Mouse (Mus musculus) lung, embryonic 16.5 days (tissue): ENCODE data around the gene C1qb. TPM values are rescaled to one million over a fixed set of nuclear protein-coding genes. Genes with fewer than 3 reads are reported as not detected.

ENCODE experiments used
- ATAC-seq: fragments of 200-750 bp; cut with Nextera tagmentation; 2 replicates; pipeline ENCODE4 v1.8.0; 2017; ENCODE audit warnings: low read depth, mild to moderate bottlenecking, moderate library complexity
- H3K27ac ChIP-seq: fragments of 300-500 bp; sonication (generic); 2 replicates; pipeline ENCODE4 v1.5.1; 2014; ENCODE audit warnings: mild to moderate bottlenecking, control low read depth, low read length
- H3K27me3 ChIP-seq: fragments of 300-500 bp; sonication (generic); 2 replicates; pipeline ENCODE4 v1.6.1; 2014; ENCODE audit warnings: low read depth, low read length, mixed read lengths; ENCODE audit not compliant: control insufficient read depth, insufficient read depth
- H3K36me3 ChIP-seq: fragments of 300-500 bp; sonication (generic); 2 replicates; pipeline ENCODE4 v1.6.1; 2014; ENCODE audit warnings: low read length; ENCODE audit not compliant: control insufficient read depth, insufficient read depth
- H3K4me1 ChIP-seq: fragments of 300-500 bp; sonication (generic); replicated peaks from 2 replicates; pipeline ENCODE4 v1.6.1; 2014; ENCODE audit warnings: low read length, mixed read lengths; ENCODE audit not compliant: control insufficient read depth, insufficient read depth
- H3K4me2 ChIP-seq: fragments of 300-500 bp; sonication (generic); 2 replicates; pipeline ENCODE4 v1.6.1; 2014; ENCODE audit warnings: low read depth, low read length, control low read depth
- H3K4me3 ChIP-seq: fragments of 300-500 bp; sonication (generic); 2 replicates; pipeline ENCODE4 v1.5.1; 2014; ENCODE audit warnings: mild to moderate bottlenecking, low read length, control low read depth
- H3K9ac ChIP-seq: fragments of 300-500 bp; sonication (generic); 2 replicates; pipeline ENCODE4 v1.6.1; 2014; ENCODE audit warnings: low read length, control low read depth
- H3K9me3 ChIP-seq: fragments of 300-500 bp; sonication (generic); 2 replicates; pipeline ENCODE4 v1.6.1; 2016; ENCODE audit warnings: low read length; ENCODE audit not compliant: control insufficient read depth
- WGBS: fragments of 180-500 bp; shearing (Covaris S2); extraction: QIAGEN DNeasy Blood & Tissue Kit; methylation state at CpG from one replicate; pipeline ENCODE4 v1.1.7; 2014; 5-methylcytosine and 5-hydroxymethylcytosine counted together
- polyA plus RNA-seq: library from polyadenylated mRNA; unstranded; fragments of >200 nt; fragmentation: Nextera tagmentation; extraction: Ambion mirVana; gene quantifications from 2 replicates; pipeline ENCODE4 v1.2.1, GENCODE M21; 2015

C1qb gene
- polyA plus RNA-seq, 1 experiment from 2014 or later: 51.9 TPM

DNA sequence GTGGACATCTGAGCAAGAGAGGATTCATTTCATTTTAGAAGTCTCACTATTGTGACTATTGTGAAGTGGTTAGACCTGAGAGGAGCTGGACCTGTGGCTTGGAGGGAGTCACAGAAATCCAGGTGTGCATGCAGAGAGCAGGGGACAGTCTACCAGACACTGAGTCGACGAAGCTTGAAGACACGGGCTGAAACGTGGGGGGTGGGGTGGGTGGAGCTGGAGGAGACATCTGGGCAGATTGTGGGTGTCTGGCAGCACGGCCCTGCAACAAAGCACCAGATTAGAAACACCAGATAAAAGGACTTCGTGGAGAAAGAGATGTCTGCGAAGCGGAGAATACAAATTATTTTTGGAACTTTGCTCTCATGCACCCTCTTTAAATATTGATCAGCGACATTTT, 22.5 kb downstream of the C1qb start:
- H3K27me3 ChIP-seq: peaks cover 6% of the 10 kb centered on the region
- H3K4me1 ChIP-seq: no peaks in the 10 kb centered on the region
- H3K36me3 ChIP-seq: no peaks in the 10 kb centered on the region
- ATAC-seq: no peak
- H3K27ac ChIP-seq: no peak overlapping the region
- H3K4me2 ChIP-seq: no peak overlapping the region
- no peaks in the 10 kb centered on the region for H3K9me3 ChIP-seq
- H3K9ac ChIP-seq: no peak overlapping the region
- H3K4me3 ChIP-seq: no peak overlapping the region
- 53% methylated on average over 9 of the region's 9 CpGs for WGBS

DNA sequence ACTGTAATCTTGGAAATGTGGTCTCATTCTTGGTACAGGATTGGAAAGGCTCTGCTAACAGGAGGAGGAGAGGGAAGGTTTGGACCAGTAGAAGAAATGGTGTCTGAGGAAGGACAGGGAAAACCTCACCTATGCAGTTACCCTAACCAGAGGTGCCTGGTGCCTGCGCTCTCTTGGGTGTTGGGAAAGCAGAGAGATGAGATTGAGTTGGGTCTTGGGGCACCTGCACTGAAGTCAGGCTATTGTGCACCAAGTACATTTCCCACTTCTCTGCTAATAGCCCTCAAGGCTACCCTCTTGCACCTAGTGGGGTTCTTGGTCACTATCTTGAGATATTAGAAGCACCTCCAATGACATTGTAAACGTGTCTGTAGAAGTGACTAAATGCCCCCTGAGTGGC, 23.6 kb downstream of the C1qb start:
- no peak for ATAC-seq
- Histone ChIP-seq H3K27me3 (peaks cover 6% of the 10 kb centered on the region), H3K9ac (no peak overlapping the region), H3K4me2 (no peak overlapping the region), H3K36me3 (no peaks in the 10 kb centered on the region), H3K4me3 (no peak overlapping the region), H3K9me3 (no peaks in the 10 kb centered on the region), H3K27ac (no peak overlapping the region), H3K4me1 (no peaks in the 10 kb centered on the region)
- 54% methylated on average over 2 of the region's 2 CpGs for WGBS

DNA sequence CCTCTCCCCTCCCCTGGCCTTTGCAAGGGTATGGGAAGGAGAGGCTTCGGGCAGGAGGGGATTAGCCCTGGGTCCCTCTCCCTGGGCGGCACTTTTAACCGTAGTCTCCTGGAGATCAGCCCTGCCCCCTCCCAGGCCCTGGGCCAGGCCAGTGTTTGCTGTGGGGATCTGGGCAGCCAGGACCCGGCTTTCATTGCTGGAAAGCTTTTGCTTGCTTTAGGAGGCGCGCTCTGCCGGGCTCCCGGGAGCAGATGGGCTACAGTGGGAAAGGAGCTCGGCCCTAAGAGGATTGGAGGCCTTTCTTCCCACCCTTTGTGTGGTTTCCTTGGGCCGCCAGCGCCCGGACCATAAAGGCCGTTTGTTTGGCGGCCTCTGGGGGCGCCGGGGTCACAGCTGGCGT, 24.2 kb downstream of the C1qb start:
- Histone ChIP-seq H3K27me3 (peaks cover 6% of the 10 kb centered on the region), H3K4me3 (no peak overlapping the region), H3K9ac (no peak overlapping the region), H3K27ac (no peak overlapping the region), H3K9me3 (no peaks in the 10 kb centered on the region), H3K4me1 (no peaks in the 10 kb centered on the region), H3K4me2 (no peak overlapping the region), H3K36me3 (no peaks in the 10 kb centered on the region)
- ATAC-seq: no peak
- WGBS: 9% methylated on average over 17 of the region's 17 CpGs

DNA sequence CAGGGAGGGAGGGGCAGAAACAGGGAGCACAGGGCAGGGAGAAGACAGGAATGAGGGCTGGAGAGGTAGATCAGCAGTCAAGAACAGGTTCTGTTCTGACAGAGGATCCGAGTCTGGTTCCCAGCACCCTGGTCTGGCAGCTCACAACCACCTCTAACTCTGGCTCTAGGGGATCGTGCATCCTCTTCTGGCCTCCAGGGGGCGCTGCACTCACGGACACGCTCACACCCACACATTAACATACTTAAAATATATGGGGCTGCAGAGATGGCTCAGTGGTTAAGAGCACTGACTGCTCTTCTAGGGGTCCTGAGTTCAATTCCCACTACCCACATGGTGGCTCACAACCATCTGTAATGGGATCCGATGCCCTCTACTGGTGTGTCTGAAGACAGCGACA, 26.0 kb downstream of the C1qb start:
- no peak overlapping the region for H3K27ac ChIP-seq

DNA sequence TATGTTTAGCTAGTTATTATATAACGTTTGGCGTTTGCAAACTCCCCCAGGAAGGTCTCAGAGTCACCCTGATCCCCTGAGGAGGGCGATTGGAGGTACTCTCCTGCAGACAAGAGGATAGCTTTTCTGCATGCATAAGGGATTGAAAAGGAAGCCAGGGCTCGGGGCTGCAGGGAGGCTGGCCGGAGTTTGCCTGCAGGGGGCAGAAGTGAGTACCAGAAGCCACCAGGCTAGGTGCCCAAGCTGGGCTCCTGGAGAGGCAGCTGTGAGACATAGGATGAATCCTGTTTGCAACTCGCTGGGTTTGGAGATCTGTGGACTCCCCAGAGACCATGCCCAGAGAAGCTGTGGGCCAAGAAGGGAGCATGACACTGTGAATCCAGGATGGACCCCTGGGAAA, 30.9 kb downstream of the C1qb start:
- ATAC-seq: no peak
- H3K27me3 ChIP-seq: no peaks in the 10 kb centered on the region; the same call in 1 of the 2 replicates

More for the DNA sequence above, 26.0 kb downstream of the C1qb start:
- peaks cover 6% of the 10 kb centered on the region for H3K27me3 ChIP-seq
- no peaks in the 10 kb centered on the region for H3K9me3 ChIP-seq
- no peak overlapping the region for H3K4me3 ChIP-seq
- 83% methylated on average over 7 of the region's 7 CpGs for WGBS
- no peaks in the 10 kb centered on the region for H3K36me3 ChIP-seq
- H3K9ac ChIP-seq: no peak overlapping the region
- ATAC-seq: no peak
- H3K4me2 ChIP-seq: no peak overlapping the region
- no peaks in the 10 kb centered on the region for H3K4me1 ChIP-seq

DNA sequence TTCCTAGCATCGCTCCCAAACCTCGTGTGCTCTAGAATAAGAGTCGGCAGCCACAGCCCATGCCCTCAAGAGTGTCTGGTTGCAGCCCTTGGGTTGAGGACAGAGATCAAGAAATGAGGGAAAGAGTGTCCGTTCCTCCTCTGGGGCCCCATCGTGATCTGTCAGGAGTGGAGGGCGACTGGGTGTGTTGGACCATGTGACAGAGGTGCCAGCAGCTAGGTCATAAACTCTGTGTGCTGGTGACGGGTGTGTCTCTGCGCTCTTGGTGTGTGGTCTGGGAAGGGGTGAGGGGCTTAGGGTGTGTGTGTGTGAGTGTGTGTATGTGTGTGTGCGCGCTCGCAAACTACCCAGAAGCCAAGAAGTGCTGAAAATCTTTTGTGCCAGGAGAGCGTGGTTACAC, 33.0 kb downstream of the C1qb start:
- Histone ChIP-seq H3K9ac (no peak overlapping the region), H3K4me3 (no peak overlapping the region), H3K4me1 (no peaks in the 10 kb centered on the region), H3K9me3 (no peaks in the 10 kb centered on the region), H3K27me3 (no peaks in the 10 kb centered on the region; the same call in 1 of the 2 replicates), H3K4me2 (no peak overlapping the region), H3K36me3 (no peaks in the 10 kb centered on the region), H3K27ac (no peak overlapping the region)
- 66% methylated on average over 12 of the region's 12 CpGs for WGBS
- no peak for ATAC-seq

More for the DNA sequence above, 30.9 kb downstream of the C1qb start:
- Histone ChIP-seq H3K4me1 (no peaks in the 10 kb centered on the region), H3K4me3 (no peak overlapping the region), H3K9me3 (no peaks in the 10 kb centered on the region), H3K36me3 (no peaks in the 10 kb centered on the region), H3K27ac (no peak overlapping the region), H3K4me2 (no peak overlapping the region), H3K9ac (no peak overlapping the region)
- WGBS: 30% methylated on average over 6 of the region's 6 CpGs

DNA sequence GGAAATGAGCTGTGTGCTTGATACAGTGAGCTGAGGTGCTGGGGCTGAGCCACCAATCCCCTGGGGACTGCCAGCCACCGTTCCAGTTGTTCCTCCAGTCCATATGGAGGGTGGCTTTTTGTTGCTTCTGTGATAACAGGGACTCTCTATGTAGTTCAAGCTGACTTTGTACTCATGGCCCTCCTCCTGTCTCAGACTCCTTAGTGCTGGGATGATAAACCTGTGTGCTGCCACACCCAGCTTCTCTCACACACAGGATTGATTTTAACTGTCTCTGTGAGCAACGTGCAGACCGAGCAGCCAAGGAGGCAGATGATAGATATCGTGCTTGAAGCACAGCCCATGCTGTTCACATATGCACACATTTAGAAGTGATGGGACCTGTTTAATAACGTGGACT, 33.9 kb downstream of the C1qb start:
- H3K27me3 ChIP-seq: no peaks in the 10 kb centered on the region
- WGBS: 52% methylated on average over 5 of the region's 5 CpGs
- no peak overlapping the region for H3K4me2 ChIP-seq
- H3K9ac ChIP-seq: no peak overlapping the region
- no peak for ATAC-seq
- no peaks in the 10 kb centered on the region for H3K4me1 ChIP-seq
- H3K36me3 ChIP-seq: no peaks in the 10 kb centered on the region
- H3K9me3 ChIP-seq: no peaks in the 10 kb centered on the region
- H3K4me3 ChIP-seq: no peak overlapping the region
- H3K27ac ChIP-seq: no peak overlapping the region

DNA sequence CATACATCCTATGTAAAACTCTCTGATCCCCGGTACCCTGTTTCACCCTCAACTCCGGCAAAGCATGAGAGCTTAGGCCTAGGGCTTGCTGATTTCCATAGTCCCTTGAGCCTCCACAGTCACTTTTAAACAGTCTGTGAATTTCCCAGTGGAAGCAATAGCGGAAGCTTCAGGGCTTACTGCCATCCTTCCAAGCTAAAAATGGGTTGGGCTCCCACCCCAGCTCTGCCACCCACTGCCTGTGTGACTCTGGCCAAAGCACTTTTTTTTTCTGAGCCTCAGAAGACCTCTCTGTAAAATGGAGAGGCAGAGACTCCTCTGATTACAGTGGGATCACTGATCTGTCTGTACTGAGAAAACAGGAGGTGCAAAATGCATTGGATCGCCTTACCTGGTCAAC, 37.4 kb downstream of the C1qb start:
- Histone ChIP-seq H3K4me2 (no peak overlapping the region), H3K4me3 (no peak overlapping the region), H3K36me3 (no peaks in the 10 kb centered on the region), H3K27ac (no peak overlapping the region), H3K9me3 (no peaks in the 10 kb centered on the region), H3K27me3 (no peaks in the 10 kb centered on the region), H3K9ac (no peak overlapping the region), H3K4me1 (no peaks in the 10 kb centered on the region)
- 63% methylated on average over 4 of the region's 4 CpGs for WGBS
- no peak for ATAC-seq

DNA sequence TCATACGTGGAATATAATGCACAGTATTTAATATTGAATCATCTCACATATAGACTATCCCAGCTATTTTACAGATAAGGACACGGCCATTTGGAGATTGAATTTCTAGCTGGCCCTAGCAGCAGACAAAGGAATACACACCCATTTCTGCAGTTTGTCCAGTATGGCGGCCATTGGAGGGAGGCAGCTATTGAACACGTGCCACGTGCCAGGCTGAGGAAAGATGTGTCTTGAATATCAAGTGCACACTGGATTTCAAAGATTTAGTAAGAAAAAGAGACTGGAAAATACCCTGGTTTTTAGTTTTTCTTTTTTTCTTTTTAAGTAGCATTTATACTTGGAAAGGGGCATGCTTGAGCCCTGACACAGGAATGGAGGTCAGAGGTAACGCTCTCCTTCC, 38.8 kb downstream of the C1qb start:
- no peak for ATAC-seq
- Histone ChIP-seq H3K9ac (no peak overlapping the region), H3K4me3 (no peak overlapping the region), H3K4me2 (no peak overlapping the region), H3K9me3 (no peaks in the 10 kb centered on the region), H3K4me1 (no peaks in the 10 kb centered on the region), H3K27ac (no peak overlapping the region), H3K36me3 (no peaks in the 10 kb centered on the region), H3K27me3 (no peaks in the 10 kb centered on the region; the same call in 1 of the 2 replicates)
- WGBS: 71% methylated on average over 6 of the region's 6 CpGs

DNA sequence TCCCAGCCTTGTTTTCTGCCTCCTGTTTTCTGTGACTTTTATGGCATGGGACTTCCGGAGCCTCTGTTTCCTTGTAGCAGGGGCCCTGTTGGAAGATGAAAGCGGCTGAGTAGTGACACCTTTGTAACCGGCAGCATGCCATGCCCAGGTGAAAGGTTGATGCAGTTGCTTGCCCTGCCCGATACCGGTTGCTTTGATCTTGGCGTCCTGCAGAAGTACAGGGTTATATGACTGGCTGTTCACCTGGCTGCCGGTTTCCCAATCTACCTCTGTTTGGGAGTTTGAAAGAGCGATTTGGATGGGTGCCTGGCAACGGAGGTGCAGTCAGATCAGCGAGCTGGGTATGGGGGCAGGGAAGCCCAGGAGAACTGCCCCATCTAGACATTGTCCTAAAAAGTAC, 43.2 kb downstream of the C1qb start:
- Histone ChIP-seq H3K27ac (no peak overlapping the region), H3K9me3 (no peaks in the 10 kb centered on the region), H3K36me3 (no peaks in the 10 kb centered on the region), H3K4me2 (no peak overlapping the region), H3K27me3 (peaks cover 15% of the 10 kb centered on the region), H3K4me3 (no peak overlapping the region), H3K9ac (no peak overlapping the region), H3K4me1 (no peaks in the 10 kb centered on the region)
- no peak for ATAC-seq
- WGBS: 57% methylated on average over 10 of the region's 10 CpGs
